Mouse (Mus musculus): Measurements from ENCODE around the gene Dnajc10. TPM values are rescaled to one million over a fixed set of nuclear protein-coding genes. Genes with fewer than 3 reads are reported as not detected.
A peak's percentile ranks its signal among the peaks of the same experiment; 100 is the strongest.

The Dnajc10 gene
- polyA plus RNA-seq, 1 experiment from 2014 or later, result 98.1 TPM

GRCm38 (mm10) chr2:80322878-80323277 is 7.6 kb downstream of the Dnajc10 start:
- no peak overlapping the region for H3K4me3 ChIP-seq (ENCODE audit: low read depth, low read length)
- no peak overlapping the region for H3K4me2 ChIP-seq
- H3K9ac ChIP-seq (ENCODE audit: low read length), result no peak overlapping the region
- no peaks in the 10 kb centered on the region for H3K4me1 ChIP-seq (ENCODE audit: control insufficient read depth, insufficient read depth, low read length)
- DNase-seq (ENCODE audit: low spot score, missing footprints) (no peak), ATAC-seq (ENCODE audit: low FRiP score) (no peak)
- no peaks in the 10 kb centered on the region for H3K27me3 ChIP-seq (ENCODE audit: control insufficient read depth, insufficient read depth, low read length)
- H3K9me3 ChIP-seq (ENCODE audit: control insufficient read depth, low read length), result no peaks in the 10 kb centered on the region
- 92% methylated on average over 4 of the region's 4 CpGs for WGBS
- no peak overlapping the region for H3K27ac ChIP-seq (ENCODE audit: low read depth, low read length)
- peaks cover 11% of the 10 kb centered on the region for H3K36me3 ChIP-seq (ENCODE audit: control insufficient read depth, insufficient read depth, low read length)

- H3K9ac ChIP-seq (ENCODE audit: low read length), result no peak overlapping the region
- H3K4me3 ChIP-seq (ENCODE audit: low read depth, low read length), result no peak overlapping the region
- ATAC-seq (ENCODE audit: low FRiP score) (no peak), DNase-seq (ENCODE audit: low spot score, missing footprints) (peak; percentile 41)
- no peaks in the 10 kb centered on the region for H3K27me3 ChIP-seq (ENCODE audit: control insufficient read depth, insufficient read depth, low read length)
- no peak overlapping the region for H3K27ac ChIP-seq (ENCODE audit: low read depth, low read length)
- WGBS, result 93% methylated on average over 2 of the region's 2 CpGs
- no peaks in the 10 kb centered on the region for H3K9me3 ChIP-seq (ENCODE audit: control insufficient read depth, low read length)
- no peak overlapping the region for H3K4me2 ChIP-seq
- no peaks in the 10 kb centered on the region for H3K4me1 ChIP-seq (ENCODE audit: control insufficient read depth, insufficient read depth, low read length)
- peaks cover 14% of the 10 kb centered on the region for H3K36me3 ChIP-seq (ENCODE audit: control insufficient read depth, insufficient read depth, low read length)
These were observed 10.5 kb downstream of the Dnajc10 start for GRCm38 (mm10) chr2:80325779-80326178.

GRCm38 (mm10) chr2:80327272-80327671 is 12.0 kb downstream of the Dnajc10 start:
- 92% methylated on average over 6 of the region's 6 CpGs for WGBS

GRCm38 (mm10) chr2:80328961-80329653 is 13.8 kb downstream of the Dnajc10 start:
- 93% methylated on average over 7 of the region's 7 CpGs for WGBS
- H3K36me3 ChIP-seq (ENCODE audit: control insufficient read depth, insufficient read depth, low read length), result peaks cover 11% of the 10 kb centered on the region
- no peaks in the 10 kb centered on the region for H3K9me3 ChIP-seq (ENCODE audit: control insufficient read depth, low read length)
- no peak for ATAC-seq (ENCODE audit: low FRiP score)
- H3K27ac ChIP-seq (ENCODE audit: low read depth, low read length), result no peak overlapping the region
- no peak overlapping the region for H3K4me2 ChIP-seq
- no peaks in the 10 kb centered on the region for H3K27me3 ChIP-seq (ENCODE audit: control insufficient read depth, insufficient read depth, low read length)
- no peaks in the 10 kb centered on the region for H3K4me1 ChIP-seq (ENCODE audit: control insufficient read depth, insufficient read depth, low read length)
- H3K9ac ChIP-seq (ENCODE audit: low read length), result no peak overlapping the region
- no peak overlapping the region for H3K4me3 ChIP-seq (ENCODE audit: low read depth, low read length)
- DNase-seq (ENCODE audit: low spot score, missing footprints), result peak; percentile 64

More at GRCm38 (mm10) chr2:80327272-80327671, 12.0 kb downstream of the Dnajc10 start:
- Histone ChIP-seq H3K4me2 (no peak overlapping the region), H3K36me3 (ENCODE audit: control insufficient read depth, insufficient read depth, low read length) (peaks cover 12% of the 10 kb centered on the region), H3K9ac (ENCODE audit: low read length) (no peak overlapping the region), H3K9me3 (ENCODE audit: control insufficient read depth, low read length) (no peaks in the 10 kb centered on the region), H3K27me3 (ENCODE audit: control insufficient read depth, insufficient read depth, low read length) (no peaks in the 10 kb centered on the region), H3K4me3 (ENCODE audit: low read depth, low read length) (no peak overlapping the region), H3K4me1 (ENCODE audit: control insufficient read depth, insufficient read depth, low read length) (no peaks in the 10 kb centered on the region), H3K27ac (ENCODE audit: low read depth, low read length) (no peak overlapping the region)
- no peak for DNase-seq (ENCODE audit: low spot score, missing footprints)
- ATAC-seq (ENCODE audit: low FRiP score), result no peak

- H3K27ac ChIP-seq (ENCODE audit: low read depth, low read length), result no peak overlapping the region
- H3K4me3 ChIP-seq (ENCODE audit: low read depth, low read length), result no peak overlapping the region
- peak; percentile 53 for DNase-seq (ENCODE audit: low spot score, missing footprints)
- H3K27me3 ChIP-seq (ENCODE audit: control insufficient read depth, insufficient read depth, low read length), result no peaks in the 10 kb centered on the region
- no peak overlapping the region for H3K4me2 ChIP-seq
- H3K9me3 ChIP-seq (ENCODE audit: control insufficient read depth, low read length), result no peaks in the 10 kb centered on the region
- H3K36me3 ChIP-seq (ENCODE audit: control insufficient read depth, insufficient read depth, low read length), result peaks cover 9% of the 10 kb centered on the region
- no peak overlapping the region for H3K9ac ChIP-seq (ENCODE audit: low read length)
- H3K4me1 ChIP-seq (ENCODE audit: control insufficient read depth, insufficient read depth, low read length), result no peaks in the 10 kb centered on the region
- ATAC-seq (ENCODE audit: low FRiP score), result no peak
- WGBS, result 93% methylated on average over 9 of the region's 9 CpGs
These were observed 25.3 kb downstream of the Dnajc10 start for GRCm38 (mm10) chr2:80340537-80340936.

GRCm38 (mm10) chr2:80354531-80354930 is 39.3 kb downstream of the Dnajc10 start:
- peaks cover 7% of the 10 kb centered on the region for H3K36me3 ChIP-seq (ENCODE audit: control insufficient read depth, insufficient read depth, low read length)
- no peak overlapping the region for H3K4me3 ChIP-seq (ENCODE audit: low read depth, low read length)
- no peaks in the 10 kb centered on the region for H3K27me3 ChIP-seq (ENCODE audit: control insufficient read depth, insufficient read depth, low read length)
- H3K27ac ChIP-seq (ENCODE audit: low read depth, low read length), result no peak overlapping the region
- H3K4me2 ChIP-seq, result no peak overlapping the region
- no peak overlapping the region for H3K9ac ChIP-seq (ENCODE audit: low read length)
- no peaks in the 10 kb centered on the region for H3K4me1 ChIP-seq (ENCODE audit: control insufficient read depth, insufficient read depth, low read length)
- ATAC-seq (ENCODE audit: low FRiP score) (no peak), DNase-seq (ENCODE audit: low spot score, missing footprints) (no peak)
- no peaks in the 10 kb centered on the region for H3K9me3 ChIP-seq (ENCODE audit: control insufficient read depth, low read length)
- 86% methylated on average over 4 of the region's 4 CpGs for WGBS

GRCm38 (mm10) chr2:80356656-80357231 is 41.5 kb downstream of the Dnajc10 start:
- Histone ChIP-seq H3K27me3 (ENCODE audit: control insufficient read depth, insufficient read depth, low read length) (no peaks in the 10 kb centered on the region), H3K4me1 (ENCODE audit: control insufficient read depth, insufficient read depth, low read length) (no peaks in the 10 kb centered on the region), H3K4me3 (ENCODE audit: low read depth, low read length) (no peak overlapping the region), H3K4me2 (no peak overlapping the region), H3K9ac (ENCODE audit: low read length) (no peak overlapping the region), H3K9me3 (ENCODE audit: control insufficient read depth, low read length) (no peaks in the 10 kb centered on the region), H3K27ac (ENCODE audit: low read depth, low read length) (no peak overlapping the region), H3K36me3 (ENCODE audit: control insufficient read depth, insufficient read depth, low read length) (peaks cover 7% of the 10 kb centered on the region)
- no peak for DNase-seq (ENCODE audit: low spot score, missing footprints)
- WGBS, result 67% methylated on average over 8 of the region's 8 CpGs
- ATAC-seq (ENCODE audit: low FRiP score), result peak; percentile 40; the same call in 1 of the 2 replicates

GRCm38 (mm10) chr2:80371458-80371857 is 56.2 kb downstream of the Dnajc10 start:
- Histone ChIP-seq H3K4me1 (ENCODE audit: control insufficient read depth, insufficient read depth, low read length) (no peaks in the 10 kb centered on the region), H3K4me3 (ENCODE audit: low read depth, low read length) (no peak overlapping the region), H3K27ac (ENCODE audit: low read depth, low read length) (no peak overlapping the region), H3K9ac (ENCODE audit: low read length) (no peak overlapping the region), H3K27me3 (ENCODE audit: control insufficient read depth, insufficient read depth, low read length) (no peaks in the 10 kb centered on the region), H3K4me2 (no peak overlapping the region), H3K36me3 (ENCODE audit: control insufficient read depth, insufficient read depth, low read length) (no peaks in the 10 kb centered on the region), H3K9me3 (ENCODE audit: control insufficient read depth, low read length) (no peaks in the 10 kb centered on the region)
- DNase-seq (ENCODE audit: low spot score, missing footprints), result no peak
- ATAC-seq (ENCODE audit: low FRiP score), result no peak
- 85% methylated on average over 8 of the region's 8 CpGs for WGBS

- no peaks in the 10 kb centered on the region for H3K9me3 ChIP-seq (ENCODE audit: control insufficient read depth, low read length)
- H3K4me3 ChIP-seq (ENCODE audit: low read depth, low read length), result no peak overlapping the region
- no peak overlapping the region for H3K4me2 ChIP-seq
- no peak overlapping the region for H3K27ac ChIP-seq (ENCODE audit: low read depth, low read length)
- no peaks in the 10 kb centered on the region for H3K27me3 ChIP-seq (ENCODE audit: control insufficient read depth, insufficient read depth, low read length)
- H3K9ac ChIP-seq (ENCODE audit: low read length), result no peak overlapping the region
- H3K4me1 ChIP-seq (ENCODE audit: control insufficient read depth, insufficient read depth, low read length), result no peaks in the 10 kb centered on the region
- no peaks in the 10 kb centered on the region for H3K36me3 ChIP-seq (ENCODE audit: control insufficient read depth, insufficient read depth, low read length)
- DNase-seq (ENCODE audit: low spot score, missing footprints) (no peak), ATAC-seq (ENCODE audit: low FRiP score) (no peak)
These were observed 59.6 kb downstream of the Dnajc10 start for GRCm38 (mm10) chr2:80374892-80375291.

Data from midbrain, embryonic 11.5 days (tissue).